Mouse (Mus musculus): Measurements from ENCODE around the gene Sox5. TPM values are rescaled to one million over a fixed set of nuclear protein-coding genes. Genes with fewer than 3 reads are reported as not detected.

Sox5 gene
- total and polyA plus RNA-seq, 3 experiments: 1.7 to 3.4 (median 2.4) TPM

DNA sequence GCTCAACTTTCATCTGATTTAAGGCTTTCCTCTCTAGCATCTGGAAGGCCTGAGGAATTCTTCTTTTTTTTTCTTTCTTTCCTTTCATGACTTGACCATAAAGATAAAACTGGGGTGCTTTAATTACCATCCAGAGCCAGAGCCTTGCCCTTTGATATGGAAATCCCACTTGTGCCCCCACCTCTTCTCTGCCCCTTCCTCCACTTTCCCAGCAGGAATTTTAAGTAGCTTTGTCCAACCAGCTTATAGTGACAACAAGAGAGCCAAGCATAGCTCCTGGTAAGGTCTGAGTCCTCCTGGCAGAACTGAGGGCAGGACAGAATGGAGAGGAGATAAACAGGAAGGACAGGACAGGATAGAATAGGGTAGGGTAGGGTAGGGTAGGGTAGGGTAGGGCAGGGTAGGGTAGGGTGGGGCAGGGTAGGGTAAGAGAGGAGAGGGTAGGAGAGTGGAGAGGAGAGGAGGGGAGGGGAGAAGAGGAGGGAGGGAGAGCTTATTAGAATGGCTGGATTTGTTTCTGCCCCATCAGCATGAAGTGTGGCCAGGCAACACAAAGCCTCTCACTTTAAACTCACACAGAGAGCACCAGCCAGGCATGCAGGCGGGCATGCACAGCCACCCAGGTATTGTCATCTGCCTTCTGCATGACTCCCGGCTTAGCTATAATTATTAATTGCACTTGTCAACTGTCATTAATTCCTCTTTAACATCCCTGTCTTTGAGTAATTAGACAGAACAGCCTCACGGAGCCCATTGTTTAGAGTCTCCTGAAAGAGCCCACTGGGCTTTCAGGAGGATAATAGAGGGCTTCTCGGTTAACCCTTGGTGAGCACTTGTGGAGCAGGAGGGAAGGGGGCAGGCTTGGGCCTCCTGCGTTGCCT, 300.9 kb downstream of the Sox5 start:
- Histone ChIP-seq H3K4me3 (no peak overlapping the region), H3K4me1 (ENCODE audit: control insufficient read depth, insufficient read depth, low read length) (no peaks in the 10 kb centered on the region), H3K9ac (ENCODE audit: low read depth, low read length) (no peak overlapping the region), H3K36me3 (ENCODE audit: control insufficient read depth, insufficient read depth, low read length) (no peaks in the 10 kb centered on the region), H3K27me3 (ENCODE audit: control insufficient read depth, insufficient read depth, low read length) (no peaks in the 10 kb centered on the region), H3K79me2 (replicated peaks; ENCODE audit: control insufficient read depth, insufficient read depth, low read length) (no peaks in the 10 kb centered on the region), H3K27ac (no peak overlapping the region)
- 66% methylated on average over 5 of the region's 5 CpGs for WGBS
- no peak for DNase-seq
- intact Hi-C loops (cut with DNase I): no loop called here
- no peak for TF ChIP-seq CTCF (IDR thresholded peaks at IDR 0.05)
- TF ChIP-seq EP300 (IDR thresholded peaks at IDR 0.05; ENCODE audit: insufficient read depth, low read depth, low read length): no peak
- TF ChIP-seq POLR2A (IDR thresholded peaks at IDR 0.05; ENCODE audit: insufficient read depth, low read depth, low read length): no peak

- no peak for TF ChIP-seq CTCF (IDR thresholded peaks at IDR 0.05)
- TF ChIP-seq POLR2A (IDR thresholded peaks at IDR 0.05; ENCODE audit: insufficient read depth, low read depth, low read length): no peak
- Histone ChIP-seq H3K4me3 (no peak overlapping the region), H3K4me1 (ENCODE audit: control insufficient read depth, insufficient read depth, low read length) (no peaks in the 10 kb centered on the region), H3K27me3 (ENCODE audit: control insufficient read depth, insufficient read depth, low read length) (no peaks in the 10 kb centered on the region), H3K9ac (ENCODE audit: low read depth, low read length) (no peak overlapping the region), H3K79me2 (replicated peaks; ENCODE audit: control insufficient read depth, insufficient read depth, low read length) (no peaks in the 10 kb centered on the region), H3K36me3 (ENCODE audit: control insufficient read depth, insufficient read depth, low read length) (no peaks in the 10 kb centered on the region), H3K27ac (no peak overlapping the region)
- WGBS: 77% methylated on average over 4 of the region's 4 CpGs
- intact Hi-C loops (cut with DNase I): no loop called here
- DNase-seq: no peak
These were observed 301.9 kb downstream of the Sox5 start for GRCm38 (mm10) chr6:144479861-144480260.

DNA sequence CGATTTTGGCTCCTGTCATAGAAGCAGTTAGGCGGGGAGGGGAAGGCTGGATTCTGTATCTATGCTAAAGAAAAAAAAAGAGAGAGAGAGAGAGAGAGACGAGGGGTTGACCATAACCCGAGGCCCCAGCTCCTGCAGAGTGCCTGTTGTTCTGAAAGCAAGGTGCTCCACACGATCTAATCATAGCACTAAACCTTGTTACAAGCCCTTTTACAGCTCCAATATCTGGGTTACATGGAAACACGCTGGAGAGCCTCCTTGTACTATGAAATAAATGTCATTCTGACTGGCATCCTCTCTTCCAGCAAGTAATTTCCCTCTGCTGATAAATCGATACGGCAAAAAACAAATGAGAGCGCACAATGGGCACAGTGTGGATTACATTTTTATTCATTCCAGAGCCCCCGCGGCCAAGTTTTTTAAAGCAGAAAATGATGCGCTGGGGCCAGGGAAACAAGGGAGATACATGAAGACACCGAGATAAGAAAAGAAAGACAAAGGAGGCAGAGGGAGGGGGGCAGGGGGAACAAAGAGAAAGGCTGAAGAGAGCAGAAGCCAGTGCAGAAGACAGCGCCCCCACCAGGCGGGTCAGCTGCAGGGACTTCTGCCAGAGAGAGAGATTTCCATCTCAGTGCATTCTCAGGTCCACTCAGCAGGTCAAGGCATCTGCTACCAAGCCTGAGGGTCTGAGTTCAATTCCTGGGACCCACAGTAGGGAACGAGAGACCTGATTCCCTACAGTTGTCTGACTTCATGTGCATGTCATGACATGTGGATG, 304.3 kb downstream of the Sox5 start:
- Histone ChIP-seq H3K27ac (no peak overlapping the region), H3K4me1 (ENCODE audit: control insufficient read depth, insufficient read depth, low read length) (no peaks in the 10 kb centered on the region), H3K79me2 (replicated peaks; ENCODE audit: control insufficient read depth, insufficient read depth, low read length) (no peaks in the 10 kb centered on the region), H3K4me3 (no peak overlapping the region), H3K27me3 (ENCODE audit: control insufficient read depth, insufficient read depth, low read length) (no peaks in the 10 kb centered on the region), H3K9ac (ENCODE audit: low read depth, low read length) (no peak overlapping the region), H3K36me3 (ENCODE audit: control insufficient read depth, insufficient read depth, low read length) (no peaks in the 10 kb centered on the region)
- WGBS: 60% methylated on average over 16 of the region's 16 CpGs
- no peak for DNase-seq
- intact Hi-C loops (cut with DNase I): no loop called here
- TF ChIP-seq EP300 (IDR thresholded peaks at IDR 0.05; ENCODE audit: insufficient read depth, low read depth, low read length) (no peak), POLR2A (IDR thresholded peaks at IDR 0.05; ENCODE audit: insufficient read depth, low read depth, low read length) (no peak), CTCF (IDR thresholded peaks at IDR 0.05) (no peak)

DNA sequence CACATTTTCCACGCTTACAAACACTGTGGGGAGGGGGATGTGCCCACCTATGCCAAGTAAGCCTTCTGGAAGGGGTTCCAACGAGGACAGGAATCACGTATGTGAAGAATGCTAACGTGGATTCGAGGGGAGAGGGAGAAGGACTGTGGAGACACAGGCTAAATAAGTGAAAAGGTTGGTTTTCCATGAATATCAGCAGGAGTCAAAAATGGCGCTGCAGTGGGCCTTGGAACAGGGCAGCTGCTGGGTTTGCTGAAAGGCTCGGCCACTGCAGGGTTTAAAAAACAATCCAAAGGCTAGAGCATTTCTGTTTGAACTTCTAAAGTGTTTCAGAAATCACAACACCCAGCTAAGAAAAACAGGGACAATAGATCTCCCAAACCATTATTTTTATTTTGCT, 308.3 kb downstream of the Sox5 start:
- H3K4me3 ChIP-seq: no peak overlapping the region
- H3K9ac ChIP-seq (ENCODE audit: low read depth, low read length): no peak overlapping the region
- WGBS: 82% methylated on average over 7 of the region's 7 CpGs
- H3K79me2 ChIP-seq (replicated peaks; ENCODE audit: control insufficient read depth, insufficient read depth, low read length): no peaks in the 10 kb centered on the region
- intact Hi-C loops (cut with DNase I): no loop called here
- no peaks in the 10 kb centered on the region for H3K4me1 ChIP-seq (ENCODE audit: control insufficient read depth, insufficient read depth, low read length)
- no peak overlapping the region for H3K27ac ChIP-seq
- H3K27me3 ChIP-seq (ENCODE audit: control insufficient read depth, insufficient read depth, low read length): no peaks in the 10 kb centered on the region
- H3K36me3 ChIP-seq (ENCODE audit: control insufficient read depth, insufficient read depth, low read length): no peaks in the 10 kb centered on the region
- no peak for DNase-seq
- TF ChIP-seq CTCF (IDR thresholded peaks at IDR 0.05): no peak
- TF ChIP-seq EP300 (IDR thresholded peaks at IDR 0.05; ENCODE audit: insufficient read depth, low read depth, low read length): no peak
- TF ChIP-seq POLR2A (IDR thresholded peaks at IDR 0.05; ENCODE audit: insufficient read depth, low read depth, low read length): no peak

GRCm38 (mm10) chr6:144472089-144472900, 309.5 kb downstream of the Sox5 start:
- WGBS: 74% methylated on average over 14 of the region's 14 CpGs
- no peak for TF ChIP-seq EP300 (IDR thresholded peaks at IDR 0.05; ENCODE audit: insufficient read depth, low read depth, low read length)
- no peak for TF ChIP-seq CTCF (IDR thresholded peaks at IDR 0.05)
- TF ChIP-seq POLR2A (IDR thresholded peaks at IDR 0.05; ENCODE audit: insufficient read depth, low read depth, low read length): no peak
- intact Hi-C loops (cut with DNase I): no loop called here

More at GRCm38 (mm10) chr6:144472089-144472900, 309.5 kb downstream of the Sox5 start:
- H3K79me2 ChIP-seq (replicated peaks; ENCODE audit: control insufficient read depth, insufficient read depth, low read length): no peaks in the 10 kb centered on the region
- no peak overlapping the region for H3K27ac ChIP-seq
- DNase-seq: no peak
- H3K27me3 ChIP-seq (ENCODE audit: control insufficient read depth, insufficient read depth, low read length): no peaks in the 10 kb centered on the region
- H3K36me3 ChIP-seq (ENCODE audit: control insufficient read depth, insufficient read depth, low read length): no peaks in the 10 kb centered on the region
- H3K9ac ChIP-seq (ENCODE audit: low read depth, low read length): no peak overlapping the region
- H3K4me1 ChIP-seq (ENCODE audit: control insufficient read depth, insufficient read depth, low read length): no peaks in the 10 kb centered on the region
- no peak overlapping the region for H3K4me3 ChIP-seq

Data from heart, adult 2 months (tissue).